Mouse (Mus musculus): ENCODE measurements around the gene Imp4.
"Not testable (repeated sequence)": the region's sequence is repeated elsewhere in the genome, so short reads cannot be mapped to it uniquely, and the experiment has no call there.

The Imp4 gene

GRCm38 (mm10) chr1:34439215-34439960 is at the start of gene Imp4, which contains the start of gene Ccdc115:
Imp4 (plus strand) TSS chr1:34439851.
Ccdc115 (minus strand) TSS chr1:34439672.
- peak; percentile 94 for DNase-seq

DNA sequence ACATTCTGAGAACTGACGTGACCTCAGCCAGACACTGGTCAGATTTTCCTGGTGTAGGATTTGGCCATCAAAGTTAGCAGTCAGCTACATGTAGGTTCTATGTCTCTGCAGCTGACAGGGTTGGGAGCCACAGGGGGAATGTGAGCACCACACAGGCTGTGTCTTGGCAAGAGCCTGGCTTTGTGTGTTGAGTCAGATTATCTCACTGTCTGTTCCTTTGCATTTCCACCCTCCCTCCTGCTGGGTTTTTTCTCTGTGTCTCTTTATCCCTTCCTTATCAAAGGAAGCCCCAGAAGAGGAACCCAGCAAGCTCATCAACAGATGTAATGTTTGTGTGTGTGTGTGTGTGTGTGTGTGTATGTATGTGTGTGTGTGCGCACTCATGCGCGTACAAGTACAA is 43.3 kb upstream of the Imp4 start:
- no peak for DNase-seq

DNA sequence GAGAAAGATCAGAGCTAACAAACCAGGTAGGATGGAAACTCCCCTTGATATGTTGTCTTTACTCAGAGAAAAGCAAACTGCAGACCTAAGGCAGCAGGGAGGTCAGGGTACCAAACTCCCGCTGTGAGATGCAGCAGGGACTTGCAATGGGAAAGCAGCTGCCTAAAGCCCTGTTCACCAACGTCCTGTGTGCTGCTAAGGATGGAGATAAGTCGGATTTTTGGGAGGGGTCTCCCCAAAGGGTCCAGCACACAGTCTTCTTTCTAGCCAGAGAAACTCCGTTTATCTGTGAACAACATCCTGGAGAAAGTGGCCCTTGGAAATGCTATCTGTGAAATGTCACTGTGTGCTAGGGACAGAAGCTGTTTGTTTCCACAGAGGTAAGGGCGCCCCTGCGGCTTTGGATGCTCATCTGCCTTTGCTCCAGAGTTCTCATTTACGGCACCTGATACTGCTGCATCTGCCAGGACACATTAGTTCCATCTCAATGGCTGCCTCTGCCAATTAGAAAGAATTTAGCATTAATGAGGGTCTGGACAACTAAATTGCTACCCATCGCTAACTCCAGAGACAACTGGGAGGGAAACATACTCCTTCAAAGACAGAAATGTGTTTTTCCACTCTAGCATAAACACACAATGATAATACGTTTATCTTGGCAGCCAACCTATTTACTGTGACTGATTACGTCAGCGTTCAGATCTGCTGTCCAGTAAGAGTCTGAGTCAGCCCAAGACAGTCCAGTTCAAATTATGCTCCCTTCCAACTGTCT is 40.3 kb upstream of the Imp4 start:
- DNase-seq, result no peak

- DNase-seq, result no peak
Measured at GRCm38 (mm10) chr1:34428466-34428865, 11.2 kb upstream of the Imp4 start.

GRCm38 (mm10) chr1:34429281-34429680 is 10.4 kb upstream of the Imp4 start:
- no peak for DNase-seq

- no peak for DNase-seq
Measured at GRCm38 (mm10) chr1:34430981-34431380, 8.7 kb upstream of the Imp4 start.

- no peak for DNase-seq
Measured at GRCm38 (mm10) chr1:34431431-34431830, 8.2 kb upstream of the Imp4 start.

DNA sequence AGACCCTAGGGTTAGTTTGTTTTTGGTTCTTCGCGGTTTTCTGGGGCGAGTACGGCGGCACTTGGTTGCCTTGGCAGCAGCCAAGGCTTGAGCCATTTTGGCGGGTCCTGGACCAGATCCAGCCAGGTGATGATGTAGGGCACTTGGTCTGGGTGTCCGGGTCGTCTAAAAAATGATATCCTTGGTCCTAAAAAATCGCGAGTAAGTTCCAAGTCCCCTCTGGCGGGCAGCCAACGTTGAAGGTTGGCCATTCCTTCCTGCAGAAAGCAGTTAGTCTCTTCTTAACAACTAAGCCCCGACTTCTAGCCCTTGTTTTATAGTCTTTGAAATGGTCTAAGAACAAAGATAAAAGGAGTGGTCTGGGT is 7.3 kb upstream of the Imp4 start:
- no peak for DNase-seq

GRCm38 (mm10) chr1:34432776-34433481 is 6.7 kb upstream of the Imp4 start:
- DNase-seq, result peak; percentile 43

- peak; percentile 17 for DNase-seq
Measured at GRCm38 (mm10) chr1:34433891-34434521, 5.6 kb upstream of the Imp4 start.

- peak; percentile 88 for DNase-seq
Measured at GRCm38 (mm10) chr1:34434660-34435160, 4.9 kb upstream of the Imp4 start.

DNA sequence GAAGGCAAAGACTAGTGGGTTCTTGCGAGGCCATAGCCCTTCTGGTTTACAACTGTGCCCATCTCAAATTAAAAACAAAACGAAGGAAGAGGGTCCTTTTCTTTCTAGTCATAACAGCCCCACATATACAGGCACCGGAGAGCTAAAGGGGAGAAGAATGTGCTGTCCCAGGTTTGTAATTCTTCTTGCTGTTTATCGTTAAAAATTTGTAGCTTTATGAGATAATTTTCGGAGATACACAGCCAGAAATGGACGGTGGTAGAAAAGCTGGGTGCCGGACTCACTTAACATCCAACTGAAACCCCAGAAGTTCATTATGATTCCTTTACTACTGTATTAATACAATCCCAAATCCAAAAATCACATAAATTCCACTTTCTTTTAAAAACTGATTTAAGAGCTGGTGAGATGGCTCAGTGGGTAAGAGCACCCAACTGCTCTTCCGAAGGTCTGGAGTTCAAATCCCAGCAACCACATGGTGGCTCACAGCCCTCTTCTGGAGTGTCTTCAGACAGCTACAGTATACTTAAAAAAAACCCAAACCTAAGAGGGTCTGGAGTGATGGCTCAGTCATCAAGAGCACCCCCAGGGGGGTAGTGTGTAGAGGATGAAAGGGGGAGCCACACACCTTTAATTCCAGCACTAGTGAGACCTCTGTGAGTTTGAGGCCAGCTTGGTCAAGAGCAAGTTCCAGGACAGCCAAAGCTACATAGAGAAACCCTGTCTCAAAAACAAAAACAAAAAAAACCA is 4.1 kb upstream of the Imp4 start:
- DNase-seq, result no peak

- no peak for DNase-seq
Measured at GRCm38 (mm10) chr1:34436374-34436773, 3.3 kb upstream of the Imp4 start.

- DNase-seq, result not testable (repeated sequence)
Measured at GRCm38 (mm10) chr1:34437366-34437765, 2.3 kb upstream of the Imp4 start.

- no peak for DNase-seq
Measured at GRCm38 (mm10) chr1:34438381-34439051, 1.1 kb upstream of the Imp4 start.

DNA sequence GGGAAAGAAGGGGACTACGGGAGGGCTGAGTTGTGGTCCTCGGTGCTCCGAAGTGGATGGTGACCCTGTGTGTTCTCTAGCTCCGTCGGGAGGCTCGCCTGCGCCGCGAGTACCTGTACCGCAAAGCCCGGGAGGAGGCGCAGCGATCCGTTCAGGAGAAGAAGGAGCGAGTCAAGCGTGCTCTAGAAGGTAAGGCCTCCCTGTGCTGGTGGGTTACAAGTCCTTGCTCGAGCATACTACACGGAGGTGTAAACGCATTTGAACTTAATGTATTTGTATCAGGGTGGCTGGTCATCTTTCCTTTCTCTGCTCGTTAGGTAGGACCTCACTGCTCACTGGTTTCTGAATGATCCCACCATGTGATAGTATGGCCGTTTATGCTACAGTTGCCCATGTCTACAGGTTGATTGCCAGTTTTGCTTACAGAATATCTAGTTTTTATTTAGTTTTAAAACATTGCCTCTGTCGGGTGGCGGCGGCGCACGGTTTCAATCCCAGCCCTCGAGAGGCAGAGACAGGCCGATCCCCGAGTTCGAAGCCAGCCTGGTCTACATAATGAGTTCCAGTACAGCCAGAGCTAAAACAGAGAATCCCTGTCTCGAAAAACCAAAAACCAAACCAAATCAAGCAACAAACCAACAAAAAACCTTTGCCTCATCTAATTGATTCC is 445 bp downstream of the Imp4 start:
- no peak for DNase-seq

- no peak for DNase-seq
Measured at GRCm38 (mm10) chr1:34443124-34443523, 3.5 kb downstream of the Imp4 start.

DNA sequence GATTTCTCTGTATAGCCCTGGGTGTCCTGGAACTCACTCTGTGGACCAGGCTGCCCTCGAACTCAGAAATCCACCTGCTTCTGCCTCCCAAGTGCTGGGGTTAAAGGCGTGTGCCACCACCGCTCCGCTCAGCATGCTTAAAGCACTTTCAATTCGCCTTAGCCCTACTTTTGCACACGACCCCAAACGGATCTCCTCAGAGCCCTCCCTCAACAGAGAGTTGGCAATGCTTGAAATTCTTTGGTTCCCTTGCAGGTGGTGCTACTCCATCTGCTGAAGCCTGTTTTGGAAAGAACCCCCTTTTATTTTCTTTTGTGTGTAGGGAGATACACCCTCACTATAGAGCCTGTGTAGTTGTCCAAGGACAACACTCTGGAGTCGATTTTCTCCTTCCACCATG is 18.8 kb downstream of the Imp4 start:
- no peak for DNase-seq

DNA sequence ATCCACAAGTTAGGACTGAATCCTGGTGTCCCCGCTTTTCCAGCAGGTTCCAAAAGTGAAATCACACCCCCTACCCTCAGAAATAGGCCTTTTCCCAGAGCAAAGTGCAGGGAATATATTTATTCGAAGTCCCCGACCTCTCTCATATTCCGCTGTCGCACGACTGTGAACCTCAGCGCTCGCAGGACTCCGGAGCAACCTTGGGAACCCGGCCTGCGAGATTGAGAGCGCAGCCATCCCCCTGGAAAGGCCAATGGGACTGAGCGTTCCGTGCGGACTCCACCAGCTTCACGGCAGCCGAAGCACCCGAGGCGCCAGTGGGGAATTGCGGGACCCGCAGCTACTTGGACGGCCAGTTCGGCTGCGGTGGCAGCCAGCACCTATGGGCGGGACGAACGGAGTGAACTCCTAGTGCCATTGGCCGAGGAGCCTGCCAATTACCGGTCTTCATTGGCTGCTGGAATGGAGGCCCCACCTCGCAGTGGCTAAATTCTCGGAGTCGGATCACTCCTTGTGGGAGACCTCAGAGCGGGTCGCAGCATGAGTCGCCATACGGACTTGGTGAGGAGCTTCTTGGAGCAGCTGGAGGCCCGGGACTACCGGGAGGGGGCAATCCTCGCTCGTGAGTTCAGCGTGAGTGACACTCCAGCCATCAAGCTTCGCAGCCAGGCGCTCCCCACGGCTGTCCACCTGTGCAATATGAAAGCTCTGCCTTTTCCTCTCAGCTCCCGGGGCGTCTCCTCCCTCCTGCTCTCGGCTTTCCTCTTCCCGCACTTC is 19.8 kb downstream of the Imp4 start, which contains the start of gene Ptpn18:
Gene Ptpn18 (plus strand): TSS at position 479 of the 777 bp plus-strand sequence.
- DNase-seq, result peak; percentile 83

- no peak for DNase-seq
Measured at GRCm38 (mm10) chr1:34460061-34460441, 20.4 kb downstream of the Imp4 start.

Data from right cerebral cortex, postnatal 25 days (tissue).